Mouse (Mus musculus): ENCODE measurements at regions not wholly inside any gene's neighbourhood (a gene's known extent, or its start where the extent isn't known, plus 50 kb on each side); places are given as distances from the start of the nearest gene placed in this dataset.

- TF ChIP-seq CTCF (IDR thresholded peaks at IDR 0.05; ENCODE audit: insufficient read depth, low read length) (no peak), POLR2A (IDR thresholded peaks at IDR 0.05; ENCODE audit: borderline replicate concordance, extremely low read depth, low read depth, low read length) (no peak)
These were observed 99.5 kb upstream of the Max start for GRCm38 (mm10) chr12:77061562-77061847.
